Mouse (Mus musculus): Measurements from ENCODE around the gene Ssxa1.

DNA sequence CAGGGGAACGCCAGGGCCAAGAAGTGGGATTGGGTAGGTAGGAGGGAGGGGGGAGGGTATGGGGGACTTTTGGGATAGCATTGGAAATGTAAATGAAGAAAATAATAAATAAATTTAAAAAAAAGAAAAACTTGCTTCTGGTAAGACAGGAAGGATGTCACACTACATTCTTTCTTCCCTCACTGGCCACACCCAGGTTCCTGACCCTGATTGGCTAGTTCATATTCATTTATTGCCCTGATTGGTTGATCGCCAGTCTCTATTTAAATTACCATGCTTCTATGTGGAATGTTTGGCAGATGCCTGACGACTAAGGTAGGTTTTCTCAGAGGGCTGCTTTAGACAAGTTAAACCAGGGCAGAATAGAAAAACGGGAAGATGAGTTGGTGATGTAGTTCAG is at the start of gene Ssxa1:
- no peak for TF ChIP-seq CTCF (IDR thresholded peaks at IDR 0.05; ENCODE audit: insufficient read depth, low read length)
- no peak for TF ChIP-seq POLR2A (IDR thresholded peaks at IDR 0.05; ENCODE audit: borderline replicate concordance, extremely low read depth, low read depth, low read length)

All from lung, adult 2 months (tissue).